Mouse (Mus musculus) limb, embryonic 10.5 days (tissue): ENCODE measurements around the gene Camk2b. TPM values are rescaled to one million over a fixed set of nuclear protein-coding genes. Genes with fewer than 3 reads are reported as not detected.
"Not testable (repeated sequence)": the region's sequence is repeated elsewhere in the genome, so short reads cannot be mapped to it uniquely, and the experiment has no call there.

Experiments used
- DNase-seq: peaks from one replicate; pipeline ENCODE4 v3.0.0-alpha.2; 2017; ENCODE audit warnings: low spot score
- H3K27ac ChIP-seq: fragments of 300-500 bp; sonication (generic); 2 replicates; pipeline ENCODE4 v1.5.1; 2016; ENCODE audit warnings: mild to moderate bottlenecking
- H3K27me3 ChIP-seq: fragments of 300-500 bp; sonication (generic); 2 replicates; pipeline ENCODE4 v1.6.1; 2016; ENCODE audit warnings: low read depth, mild to moderate bottlenecking; ENCODE audit not compliant: poor library complexity, severe bottlenecking
- H3K36me3 ChIP-seq: fragments of 300-500 bp; sonication (generic); 2 replicates; pipeline ENCODE4 v1.6.1; 2016; ENCODE audit warnings: mild to moderate bottlenecking, moderate library complexity
- H3K4me1 ChIP-seq: fragments of 300-500 bp; sonication (generic); 2 replicates; pipeline ENCODE4 v1.6.1; 2016
- H3K4me3 ChIP-seq: fragments of 300-500 bp; sonication (generic); 2 replicates; pipeline ENCODE4 v1.5.1; 2016; ENCODE audit warnings: mild to moderate bottlenecking, moderate library complexity
- H3K9me3 ChIP-seq: fragments of 300-500 bp; sonication (generic); replicated peaks from 2 replicates; pipeline ENCODE4 v1.6.1; 2016; ENCODE audit warnings: mild to moderate bottlenecking
- WGBS: fragments of 180-500 bp; shearing (Covaris S2); methylation state at CpG from one replicate; pipeline ENCODE4 v1.1.7; 2016; 5-methylcytosine and 5-hydroxymethylcytosine counted together
- polyA plus RNA-seq: library from polyadenylated mRNA; unstranded; fragments of >200 nt; fragmentation: Nextera tagmentation; extraction: Ambion mirVana; gene quantifications from 2 replicates; pipeline ENCODE4 v1.2.1, GENCODE M21; 2016

The Camk2b gene
- polyA plus RNA-seq, 1 experiment from 2014 or later: 0.68 TPM

- Histone ChIP-seq H3K9me3 (no peaks in the 10 kb centered on the region), H3K27me3 (no peaks in the 10 kb centered on the region), H3K27ac (no peak overlapping the region), H3K36me3 (no peaks in the 10 kb centered on the region), H3K4me1 (no peaks in the 10 kb centered on the region), H3K4me3 (no peak overlapping the region)
- DNase-seq: no peak
- 68% methylated on average over 7 of the region's 7 CpGs for WGBS
Measured at GRCm38 (mm10) chr11:6018218-6019010, 47.7 kb downstream of the Camk2b start.

- H3K27me3 ChIP-seq: no peaks in the 10 kb centered on the region
- WGBS: 72% methylated on average over 10 of the region's 11 CpGs
Measured at GRCm38 (mm10) chr11:6017484-6018140, 48.5 kb downstream of the Camk2b start.

GRCm38 (mm10) chr11:6016797-6017395, 49.3 kb downstream of the Camk2b start:
- H3K36me3 ChIP-seq: no peaks in the 10 kb centered on the region
- no peak overlapping the region for H3K4me3 ChIP-seq
- no peaks in the 10 kb centered on the region for H3K9me3 ChIP-seq
- H3K4me1 ChIP-seq: no peaks in the 10 kb centered on the region
- WGBS: 69% methylated on average over 9 of the region's 9 CpGs
- no peaks in the 10 kb centered on the region for H3K27me3 ChIP-seq
- DNase-seq: no peak
- H3K27ac ChIP-seq: no peak overlapping the region

More at GRCm38 (mm10) chr11:6017484-6018140, 48.5 kb downstream of the Camk2b start:
- no peaks in the 10 kb centered on the region for H3K9me3 ChIP-seq
- H3K36me3 ChIP-seq: no peaks in the 10 kb centered on the region
- H3K27ac ChIP-seq: no peak overlapping the region
- H3K4me3 ChIP-seq: no peak overlapping the region
- H3K4me1 ChIP-seq: no peaks in the 10 kb centered on the region
- DNase-seq: no peak

GRCm38 (mm10) chr11:6016368-6016767, 49.8 kb downstream of the Camk2b start:
- Histone ChIP-seq H3K4me3 (no peak overlapping the region), H3K9me3 (no peaks in the 10 kb centered on the region), H3K36me3 (no peaks in the 10 kb centered on the region), H3K27ac (no peak overlapping the region), H3K4me1 (no peaks in the 10 kb centered on the region), H3K27me3 (no peaks in the 10 kb centered on the region)
- no peak for DNase-seq
- WGBS: 7% methylated on average over 3 of the region's 3 CpGs

DNA sequence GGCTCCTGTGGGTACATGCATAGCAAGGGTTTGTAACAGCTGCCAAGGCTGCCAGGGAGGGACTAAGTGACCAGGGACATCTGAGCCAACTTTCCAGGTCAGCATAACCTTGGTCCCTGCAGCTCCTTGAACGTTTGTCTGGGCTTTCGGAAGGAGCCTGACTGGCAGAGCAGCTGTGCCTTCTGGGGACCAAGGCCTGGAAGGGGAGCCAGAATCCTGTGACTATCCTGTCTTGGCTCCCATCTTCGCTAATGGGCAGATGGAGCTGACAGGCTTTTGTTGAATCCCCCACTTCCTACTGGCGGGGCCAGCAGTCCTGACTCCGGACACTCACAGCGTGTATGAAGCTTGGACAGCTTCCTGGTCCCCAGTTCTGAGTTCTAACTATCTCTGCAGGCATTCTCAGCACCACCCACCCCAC, 51.1 kb downstream of the Camk2b start:
- H3K9me3 ChIP-seq: no peaks in the 10 kb centered on the region
- H3K27me3 ChIP-seq: no peaks in the 10 kb centered on the region
- H3K4me1 ChIP-seq: no peaks in the 10 kb centered on the region
- no peak for DNase-seq
- 83% methylated on average over 6 of the region's 6 CpGs for WGBS
- no peak overlapping the region for H3K4me3 ChIP-seq
- H3K36me3 ChIP-seq: no peaks in the 10 kb centered on the region
- H3K27ac ChIP-seq: no peak overlapping the region

DNA sequence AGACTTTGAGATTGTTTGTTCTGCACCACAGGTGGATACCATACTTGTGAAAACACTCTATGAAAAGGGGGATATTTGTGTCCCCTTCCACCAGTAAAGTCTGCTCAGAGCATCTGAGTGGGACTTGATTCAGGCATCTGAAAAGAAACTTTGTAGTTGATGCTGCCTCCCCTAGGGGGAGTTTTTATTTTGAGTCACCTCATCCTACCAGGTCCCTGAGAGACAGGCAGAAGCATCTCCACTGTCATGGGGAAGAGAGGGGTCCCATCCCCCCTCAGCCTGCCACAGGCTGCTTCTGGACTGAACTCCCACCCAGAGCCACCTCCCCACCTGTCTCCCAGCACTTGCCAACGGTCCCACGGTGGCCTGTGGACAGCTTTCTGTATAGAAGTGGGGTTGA, 52.8 kb downstream of the Camk2b start:
- DNase-seq: no peak

DNA sequence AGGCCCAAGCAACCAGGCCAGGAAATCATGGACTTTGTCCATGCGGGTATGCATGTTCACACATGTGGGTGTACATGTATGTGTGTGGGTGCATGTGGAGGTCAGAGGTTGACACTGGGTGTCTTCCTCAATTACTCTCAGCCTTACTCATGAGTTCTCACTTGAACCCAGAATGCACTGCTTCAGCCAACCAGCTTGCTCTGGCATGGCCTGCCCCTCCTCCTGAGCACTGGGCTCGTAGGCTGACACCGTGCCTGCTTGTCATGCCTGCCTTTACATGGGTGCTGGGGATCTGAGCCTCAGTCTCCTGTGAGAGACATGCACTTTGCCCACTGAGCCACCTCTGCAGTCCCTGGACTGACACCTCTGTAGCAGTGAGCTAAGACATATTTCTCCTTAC, 54.3 kb downstream of the Camk2b start:
- H3K27ac ChIP-seq: no peak overlapping the region
- DNase-seq: no peak
- no peak overlapping the region for H3K4me3 ChIP-seq
- no peaks in the 10 kb centered on the region for H3K36me3 ChIP-seq
- peaks cover 16% of the 10 kb centered on the region for H3K27me3 ChIP-seq
- H3K9me3 ChIP-seq: no peaks in the 10 kb centered on the region
- 95% methylated on average over 3 of the region's 3 CpGs for WGBS
- no peaks in the 10 kb centered on the region for H3K4me1 ChIP-seq

More for the DNA sequence above, 52.8 kb downstream of the Camk2b start:
- no peak overlapping the region for H3K4me3 ChIP-seq
- H3K36me3 ChIP-seq: no peaks in the 10 kb centered on the region
- H3K27me3 ChIP-seq: peaks cover 7% of the 10 kb centered on the region
- no peaks in the 10 kb centered on the region for H3K4me1 ChIP-seq
- WGBS: 59% methylated on average over 2 of the region's 2 CpGs
- no peak overlapping the region for H3K27ac ChIP-seq
- H3K9me3 ChIP-seq: no peaks in the 10 kb centered on the region

DNA sequence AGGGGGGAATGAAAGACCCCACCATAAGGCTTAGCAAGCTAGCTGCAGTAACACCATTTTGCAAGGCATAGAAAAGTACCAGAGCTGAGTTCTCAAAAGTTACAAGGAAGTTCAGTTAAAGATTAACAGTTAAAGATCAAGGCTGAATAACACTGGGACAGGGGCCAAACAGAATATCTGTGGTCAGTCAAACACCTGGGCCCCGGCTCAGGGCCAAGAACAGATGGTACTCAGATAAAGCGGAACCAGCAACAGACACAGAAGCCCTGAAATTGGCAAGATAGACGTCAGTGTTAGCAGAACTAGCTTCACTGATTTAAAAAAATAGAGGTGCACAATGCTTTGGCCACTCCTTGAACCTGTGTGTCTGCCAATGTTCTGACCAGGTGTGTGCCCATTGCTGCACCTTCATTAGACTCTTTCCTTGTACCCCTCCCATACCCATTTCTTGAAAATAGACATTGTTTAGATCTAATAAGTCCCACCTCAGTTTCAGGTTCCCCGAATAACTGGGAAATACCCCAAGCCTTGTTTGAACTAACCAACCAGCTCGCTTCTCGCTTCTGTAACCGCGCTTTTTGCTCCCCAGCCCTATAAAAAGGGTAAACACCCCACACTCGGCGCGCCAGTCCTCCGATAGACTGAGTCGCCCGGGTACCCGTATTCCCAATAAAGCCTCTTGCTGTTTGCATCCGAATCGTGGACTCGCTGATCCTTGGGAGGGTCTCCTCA, 55.2 kb downstream of the Camk2b start:
- H3K36me3 ChIP-seq, H3K9me3 ChIP-seq, H3K4me3 ChIP-seq, H3K27ac ChIP-seq, DNase-seq, H3K4me1 ChIP-seq: not testable (repeated sequence)
- 94% methylated on average over 3 of the region's 18 CpGs for WGBS
- peaks cover 16% of the 10 kb centered on the region for H3K27me3 ChIP-seq

GRCm38 (mm10) chr11:6007779-6008128, 58.4 kb downstream of the Camk2b start:
- not testable (repeated sequence) for H3K27ac ChIP-seq, H3K4me1 ChIP-seq, H3K4me3 ChIP-seq, H3K9me3 ChIP-seq, DNase-seq, H3K36me3 ChIP-seq
- WGBS: 24% methylated on average over 11 of the region's 13 CpGs
- H3K27me3 ChIP-seq: peaks cover 36% of the 10 kb centered on the region

GRCm38 (mm10) chr11:6007010-6007778, 59.0 kb downstream of the Camk2b start:
- not testable (repeated sequence) for H3K9me3 ChIP-seq, DNase-seq, H3K36me3 ChIP-seq, H3K4me1 ChIP-seq, H3K27ac ChIP-seq
- peaks cover 36% of the 10 kb centered on the region for H3K27me3 ChIP-seq
- WGBS: 5% methylated on average over 26 of the region's 49 CpGs
- H3K4me3 ChIP-seq: peak overlapping the region; percentile 42

- WGBS: 4% methylated on average over 42 of the region's 44 CpGs
- H3K4me3 ChIP-seq: peak overlapping the region; percentile 42
- not testable (repeated sequence) for H3K27ac ChIP-seq, H3K4me1 ChIP-seq, H3K9me3 ChIP-seq, DNase-seq, H3K36me3 ChIP-seq
- peaks cover 36% of the 10 kb centered on the region for H3K27me3 ChIP-seq
Measured at GRCm38 (mm10) chr11:6006351-6007009, 59.7 kb downstream of the Camk2b start.
